Mouse (Mus musculus): ENCODE data around the gene Defa36. TPM values are rescaled to one million over a fixed set of nuclear protein-coding genes. Genes with fewer than 3 reads are reported as not detected.
"Not testable (repeated sequence)": the region's sequence is repeated elsewhere in the genome, so short reads cannot be mapped to it uniquely, and the experiment has no call there.

Gene Defa36
- polyA plus RNA-seq (2015; fragmentation: Nextera tagmentation; extraction: Ambion mirVana): not detected in 2 replicates

- H3K4me2 ChIP-seq; H3K27me3 ChIP-seq (replicated peaks); ATAC-seq (replicated peaks); H3K27ac ChIP-seq; H3K36me3 ChIP-seq (replicated peaks); H3K9me3 ChIP-seq; H3K9ac ChIP-seq; H3K4me3 ChIP-seq; H3K4me1 ChIP-seq: not testable (repeated sequence)
- no CpG with 5 or more reads among the region's 1 CpGs for WGBS
These were observed at the start of gene Defa36 for GRCm38 (mm10) chr8:21427111-21427510. TSS of gene Defa36 (plus strand) at chr8:21427411.

GRCm38 (mm10) chr8:21378215-21378614, 49.0 kb upstream of the Defa36 start, which contains the start of gene Defa2:
TSS of gene Defa2 (plus strand) at chr8:21378515.
- not testable (repeated sequence) for H3K36me3 ChIP-seq (replicated peaks); H3K4me2 ChIP-seq; H3K4me3 ChIP-seq; H3K4me1 ChIP-seq; ATAC-seq (replicated peaks); H3K9ac ChIP-seq; H3K9me3 ChIP-seq; H3K27me3 ChIP-seq (replicated peaks); H3K27ac ChIP-seq
- WGBS: 83% methylated on average over 1 of the region's 2 CpGs

GRCm38 (mm10) chr8:21391511-21391910, 35.7 kb upstream of the Defa36 start, which contains the start of gene Defa33:
TSS of gene Defa33 (plus strand) at chr8:21391811.
- H3K4me2 ChIP-seq; H3K9me3 ChIP-seq; H3K27me3 ChIP-seq (replicated peaks); H3K9ac ChIP-seq; H3K4me3 ChIP-seq; H3K36me3 ChIP-seq (replicated peaks); H3K27ac ChIP-seq; H3K4me1 ChIP-seq; ATAC-seq (replicated peaks): not testable (repeated sequence)
- no CpG with 5 or more reads among the region's 2 CpGs for WGBS

GRCm38 (mm10) chr8:21456460-21456859, 29.2 kb downstream of the Defa36 start, which contains the start of gene Gm7849:
TSS of gene Gm7849 (minus strand) at chr8:21456560.
- not testable (repeated sequence) for H3K4me2 ChIP-seq; ATAC-seq (replicated peaks); H3K9ac ChIP-seq; H3K27ac ChIP-seq; H3K9me3 ChIP-seq; H3K4me1 ChIP-seq; H3K36me3 ChIP-seq (replicated peaks); H3K27me3 ChIP-seq (replicated peaks); H3K4me3 ChIP-seq
- no CpG with 5 or more reads among the region's 1 CpGs for WGBS

Other genes starting within 250 kb of the Defa36 start
- not detected in 2 replicates for gene Defa31, start 235.8 kb upstream of the Defa36 start, polyA plus RNA-seq (2015; fragmentation: Nextera tagmentation; extraction: Ambion mirVana)
- gene Gm15293, start 225.8 kb upstream of the Defa36 start, polyA plus RNA-seq (2015; fragmentation: Nextera tagmentation; extraction: Ambion mirVana): not detected in 2 replicates
- not detected in 2 replicates for gene Gm15292, start 177.7 kb upstream of the Defa36 start, polyA plus RNA-seq (2015; fragmentation: Nextera tagmentation; extraction: Ambion mirVana)
- not detected in 2 replicates for gene Defa27, start 111.9 kb upstream of the Defa36 start, polyA plus RNA-seq (2015; fragmentation: Nextera tagmentation; extraction: Ambion mirVana)
- not detected in 2 replicates for gene Defa29, start 100.4 kb upstream of the Defa36 start, polyA plus RNA-seq (2015; fragmentation: Nextera tagmentation; extraction: Ambion mirVana)
- not detected in 2 replicates for gene Defa2, start 48.9 kb upstream of the Defa36 start, polyA plus RNA-seq (2015; fragmentation: Nextera tagmentation; extraction: Ambion mirVana)
- not detected in 2 replicates for gene Defa33, start 35.6 kb upstream of the Defa36 start, polyA plus RNA-seq (2015; fragmentation: Nextera tagmentation; extraction: Ambion mirVana)
- gene Gm7849, start 29.1 kb downstream of the Defa36 start, polyA plus RNA-seq (2015; fragmentation: Nextera tagmentation; extraction: Ambion mirVana): not detected in 2 replicates
- not detected in 2 replicates for gene Defa20, start 81.8 kb downstream of the Defa36 start, polyA plus RNA-seq (2015; fragmentation: Nextera tagmentation; extraction: Ambion mirVana)
- gene Defa32, start 101.6 kb downstream of the Defa36 start, polyA plus RNA-seq (2015; fragmentation: Nextera tagmentation; extraction: Ambion mirVana): not detected in 2 replicates
- not detected in 2 replicates for gene Defa37, start 138.0 kb downstream of the Defa36 start, polyA plus RNA-seq (2015; fragmentation: Nextera tagmentation; extraction: Ambion mirVana)
- not detected in 2 replicates for gene Defa28, start 155.6 kb downstream of the Defa36 start, polyA plus RNA-seq (2015; fragmentation: Nextera tagmentation; extraction: Ambion mirVana)
- not detected in 2 replicates for gene Gm7861, start 167.1 kb downstream of the Defa36 start, polyA plus RNA-seq (2015; fragmentation: Nextera tagmentation; extraction: Ambion mirVana)
- gene Defa26, start 190.8 kb downstream of the Defa36 start, polyA plus RNA-seq (2015; fragmentation: Nextera tagmentation; extraction: Ambion mirVana): not detected in 2 replicates
- gene Defa17, start 228.4 kb downstream of the Defa36 start, polyA plus RNA-seq (2015; fragmentation: Nextera tagmentation; extraction: Ambion mirVana): not detected in 2 replicates
- gene Defa34, start 238.4 kb downstream of the Defa36 start, polyA plus RNA-seq (2015; fragmentation: Nextera tagmentation; extraction: Ambion mirVana): not detected in 2 replicates

Data from midbrain, embryonic 15.5 days (tissue).